Mouse (Mus musculus) cerebellum, adult 2 months (tissue): Measurements from ENCODE around the gene Ift80.

Source experiments
- CTCF ChIP-seq: fragments of 200-500 bp; IDR thresholded peaks from 2 replicates; pipeline ENCODE4 v1.5.1; 2011; ENCODE audit warnings: low read depth, mild to moderate bottlenecking, control low read depth, low read length, moderate library complexity, borderline replicate concordance; ENCODE audit not compliant: insufficient read depth
- POLR2A ChIP-seq: fragments of 200-500 bp; IDR thresholded peaks from 2 replicates; pipeline ENCODE4 v1.6.1; 2011; ENCODE audit warnings: low read length, control low read depth, borderline replicate concordance; ENCODE audit not compliant: insufficient read depth

- TF ChIP-seq CTCF: no peak
- no peak for TF ChIP-seq POLR2A
These were observed 117.5 kb downstream of the Ift80 start for GRCm38 (mm10) chr3:68886845-68887244.
